Mouse (Mus musculus): ENCODE data around the gene Smc5. TPM values are rescaled to one million over a fixed set of nuclear protein-coding genes. Genes with fewer than 3 reads are reported as not detected.

The Smc5 gene
- polyA plus RNA-seq, 1 experiment: 7.7 TPM

GRCm38 (mm10) chr19:23175511-23175910 lies 98.2 kb downstream of the Smc5 start:
- Histone ChIP-seq H3K27me3 (ENCODE audit: control insufficient read depth, insufficient read depth, insufficient read length) (no peaks in the 10 kb centered on the region), H3K79me3 (ENCODE audit: low read depth) (no peaks in the 10 kb centered on the region), H3K4me3 (ENCODE audit: insufficient read depth, poor library complexity, severe bottlenecking) (no peak overlapping the region), H3K36me3 (ENCODE audit: control insufficient read depth, insufficient read depth) (no peaks in the 10 kb centered on the region), H3ac (ENCODE audit: control insufficient read depth, insufficient read length, low read depth) (no peak overlapping the region), H3K79me2 (ENCODE audit: control insufficient read depth, insufficient read depth) (no peaks in the 10 kb centered on the region)
- TF ChIP-seq CEBPB (IDR thresholded peaks at IDR 0.05; ENCODE audit: low read depth) (no peak), MYOG (IDR thresholded peaks at IDR 0.05; ENCODE audit: control insufficient read depth, extremely low read depth, insufficient read length) (no peak), CTCF (IDR thresholded peaks at IDR 0.05; ENCODE audit: control insufficient read depth, insufficient read depth, insufficient read length) (no peak), USF1 (IDR thresholded peaks at IDR 0.05; ENCODE audit: low read depth) (no peak), FOSL1 (IDR thresholded peaks at IDR 0.05; ENCODE audit: insufficient read depth, low read length, poor library complexity, severe bottlenecking) (no peak), MAX (IDR thresholded peaks at IDR 0.05) (no peak), MYOD1 (IDR thresholded peaks at IDR 0.05; ENCODE audit: control insufficient read depth, insufficient read length, low read depth) (no peak)

GRCm38 (mm10) chr19:23175090-23175489 lies 98.6 kb downstream of the Smc5 start:
- Histone ChIP-seq H3K27me3 (ENCODE audit: control insufficient read depth, insufficient read depth, insufficient read length) (no peaks in the 10 kb centered on the region), H3K79me2 (ENCODE audit: control insufficient read depth, insufficient read depth) (no peaks in the 10 kb centered on the region)
- TF ChIP-seq USF1 (IDR thresholded peaks at IDR 0.05; ENCODE audit: low read depth) (no peak), MYOG (IDR thresholded peaks at IDR 0.05; ENCODE audit: control insufficient read depth, extremely low read depth, insufficient read length) (no peak), MAX (IDR thresholded peaks at IDR 0.05) (no peak), FOSL1 (IDR thresholded peaks at IDR 0.05; ENCODE audit: insufficient read depth, low read length, poor library complexity, severe bottlenecking) (no peak), MYOD1 (IDR thresholded peaks at IDR 0.05; ENCODE audit: control insufficient read depth, insufficient read length, low read depth) (no peak), CEBPB (IDR thresholded peaks at IDR 0.05; ENCODE audit: low read depth) (no peak), CTCF (IDR thresholded peaks at IDR 0.05; ENCODE audit: control insufficient read depth, insufficient read depth, insufficient read length) (no peak)

GRCm38 (mm10) chr19:23171136-23171535 lies 102.6 kb downstream of the Smc5 start:
- Histone ChIP-seq H3K27me3 (ENCODE audit: control insufficient read depth, insufficient read depth, insufficient read length) (no peaks in the 10 kb centered on the region), H3K4me3 (ENCODE audit: insufficient read depth, poor library complexity, severe bottlenecking) (no peak overlapping the region), H3K79me2 (ENCODE audit: control insufficient read depth, insufficient read depth) (no peaks in the 10 kb centered on the region), H3K79me3 (ENCODE audit: low read depth) (no peaks in the 10 kb centered on the region), H3K36me3 (ENCODE audit: control insufficient read depth, insufficient read depth) (no peaks in the 10 kb centered on the region), H3ac (ENCODE audit: control insufficient read depth, insufficient read length, low read depth) (no peak overlapping the region)
- no peak for TF ChIP-seq CTCF (IDR thresholded peaks at IDR 0.05; ENCODE audit: control insufficient read depth, insufficient read depth, insufficient read length)
- no peak for TF ChIP-seq MAX (IDR thresholded peaks at IDR 0.05)
- no peak for TF ChIP-seq FOSL1 (IDR thresholded peaks at IDR 0.05; ENCODE audit: insufficient read depth, low read length, poor library complexity, severe bottlenecking)
- no peak for TF ChIP-seq MYOD1 (IDR thresholded peaks at IDR 0.05; ENCODE audit: control insufficient read depth, insufficient read length, low read depth)
- no peak for TF ChIP-seq USF1 (IDR thresholded peaks at IDR 0.05; ENCODE audit: low read depth)
- TF ChIP-seq MYOG (IDR thresholded peaks at IDR 0.05; ENCODE audit: control insufficient read depth, extremely low read depth, insufficient read length): no peak
- no peak for TF ChIP-seq CEBPB (IDR thresholded peaks at IDR 0.05; ENCODE audit: low read depth)

More at GRCm38 (mm10) chr19:23175090-23175489, 98.6 kb downstream of the Smc5 start:
- Histone ChIP-seq H3K79me3 (ENCODE audit: low read depth) (no peaks in the 10 kb centered on the region), H3ac (ENCODE audit: control insufficient read depth, insufficient read length, low read depth) (no peak overlapping the region), H3K36me3 (ENCODE audit: control insufficient read depth, insufficient read depth) (no peaks in the 10 kb centered on the region), H3K4me3 (ENCODE audit: insufficient read depth, poor library complexity, severe bottlenecking) (no peak overlapping the region)

GRCm38 (mm10) chr19:23170476-23170875 lies 103.2 kb downstream of the Smc5 start:
- no peak for TF ChIP-seq MAX (IDR thresholded peaks at IDR 0.05)
- TF ChIP-seq MYOG (IDR thresholded peaks at IDR 0.05; ENCODE audit: control insufficient read depth, extremely low read depth, insufficient read length): no peak
- TF ChIP-seq CTCF (IDR thresholded peaks at IDR 0.05; ENCODE audit: control insufficient read depth, insufficient read depth, insufficient read length): no peak
- TF ChIP-seq CEBPB (IDR thresholded peaks at IDR 0.05; ENCODE audit: low read depth): no peak
- TF ChIP-seq USF1 (IDR thresholded peaks at IDR 0.05; ENCODE audit: low read depth): no peak
- no peak for TF ChIP-seq MYOD1 (IDR thresholded peaks at IDR 0.05; ENCODE audit: control insufficient read depth, insufficient read length, low read depth)
- no peak for TF ChIP-seq FOSL1 (IDR thresholded peaks at IDR 0.05; ENCODE audit: insufficient read depth, low read length, poor library complexity, severe bottlenecking)
- no peaks in the 10 kb centered on the region for H3K36me3 ChIP-seq (ENCODE audit: control insufficient read depth, insufficient read depth)
- no peak overlapping the region for H3ac ChIP-seq (ENCODE audit: control insufficient read depth, insufficient read length, low read depth)
- no peak overlapping the region for H3K4me3 ChIP-seq (ENCODE audit: insufficient read depth, poor library complexity, severe bottlenecking)
- H3K27me3 ChIP-seq (ENCODE audit: control insufficient read depth, insufficient read depth, insufficient read length): no peaks in the 10 kb centered on the region
- H3K79me2 ChIP-seq (ENCODE audit: control insufficient read depth, insufficient read depth): no peaks in the 10 kb centered on the region
- H3K79me3 ChIP-seq (ENCODE audit: low read depth): no peaks in the 10 kb centered on the region

DNA sequence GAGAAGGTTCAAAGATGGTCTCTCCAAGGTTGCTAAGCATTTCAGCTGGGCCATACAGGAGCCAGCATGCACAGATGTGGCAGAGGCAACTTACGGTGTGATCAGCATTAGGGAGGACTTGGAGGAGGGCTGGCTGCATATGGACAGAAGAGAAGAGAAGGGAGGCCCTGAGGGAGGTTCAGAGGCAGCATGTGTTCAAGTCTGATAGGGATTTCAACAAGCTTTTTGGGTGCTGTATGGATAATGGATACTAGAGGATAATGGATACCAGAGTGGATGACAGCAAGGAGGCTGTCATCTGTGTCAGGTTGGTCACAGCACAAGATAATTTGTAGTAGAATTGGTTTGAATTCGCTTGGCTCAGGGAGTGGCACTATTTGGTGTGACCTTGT lies 104.0 kb downstream of the Smc5 start:
- TF ChIP-seq CEBPB (IDR thresholded peaks at IDR 0.05; ENCODE audit: low read depth): no peak
- TF ChIP-seq MAX (IDR thresholded peaks at IDR 0.05): no peak
- no peak for TF ChIP-seq CTCF (IDR thresholded peaks at IDR 0.05; ENCODE audit: control insufficient read depth, insufficient read depth, insufficient read length)
- TF ChIP-seq MYOG (IDR thresholded peaks at IDR 0.05; ENCODE audit: control insufficient read depth, extremely low read depth, insufficient read length): no peak
- no peak for TF ChIP-seq MYOD1 (IDR thresholded peaks at IDR 0.05; ENCODE audit: control insufficient read depth, insufficient read length, low read depth)
- TF ChIP-seq USF1 (IDR thresholded peaks at IDR 0.05; ENCODE audit: low read depth): no peak
- TF ChIP-seq FOSL1 (IDR thresholded peaks at IDR 0.05; ENCODE audit: insufficient read depth, low read length, poor library complexity, severe bottlenecking): no peak
- Histone ChIP-seq H3K4me3 (ENCODE audit: insufficient read depth, poor library complexity, severe bottlenecking) (no peak overlapping the region), H3K27me3 (ENCODE audit: control insufficient read depth, insufficient read depth, insufficient read length) (no peaks in the 10 kb centered on the region), H3K36me3 (ENCODE audit: control insufficient read depth, insufficient read depth) (no peaks in the 10 kb centered on the region), H3ac (ENCODE audit: control insufficient read depth, insufficient read length, low read depth) (no peak overlapping the region), H3K79me2 (ENCODE audit: control insufficient read depth, insufficient read depth) (no peaks in the 10 kb centered on the region), H3K79me3 (ENCODE audit: low read depth) (no peaks in the 10 kb centered on the region)

All from C2C12 (cell line).